Mouse (Mus musculus): Measurements from ENCODE around the gene Gm37240. TPM values are rescaled to one million over a fixed set of nuclear protein-coding genes. Genes with fewer than 3 reads are reported as not detected.

Gm37240 gene
- total RNA-seq, 2 experiments from 2014 or later: 1.4 to 2.4 TPM

DNA sequence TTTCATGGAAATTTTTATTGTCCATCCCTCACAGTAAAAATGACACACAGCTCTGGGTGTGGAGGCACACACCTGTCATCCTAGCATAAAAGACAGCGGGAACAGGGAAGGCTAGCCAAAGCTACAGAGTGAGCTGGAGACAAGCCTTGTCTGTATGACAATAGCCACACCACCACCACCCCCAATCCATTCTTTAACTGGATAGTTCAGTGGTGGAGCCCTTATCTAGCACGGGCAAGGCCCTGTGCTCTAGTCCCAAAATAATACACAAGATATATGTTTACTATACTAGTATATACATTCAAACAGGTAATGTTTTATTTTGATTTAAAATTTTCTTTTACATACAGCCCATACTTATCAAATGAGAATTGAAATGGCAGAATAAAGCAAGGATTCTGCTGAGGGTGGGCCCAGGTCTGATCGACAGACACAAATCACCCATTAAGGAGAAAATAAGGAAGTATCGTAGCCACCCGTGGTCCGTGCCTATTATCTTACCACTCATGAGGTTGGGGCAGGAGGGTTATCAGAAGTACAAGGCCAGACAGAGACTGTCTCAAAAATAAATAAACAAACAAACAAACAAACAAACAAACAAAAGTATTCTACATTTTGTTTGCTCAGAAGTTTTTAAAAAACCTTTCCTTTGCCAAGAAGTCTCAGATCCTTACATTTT, 1421.4 kb downstream of the Gm37240 start:
- no peak for TF ChIP-seq CTCF (conservative IDR thresholded peaks at IDR 0.05)
- H3K4me3 ChIP-seq: no peak overlapping the region
- no peak for DNase-seq (ENCODE audit: low spot score in 2 of 2)
- H3K27ac ChIP-seq: no peak overlapping the region

DNA sequence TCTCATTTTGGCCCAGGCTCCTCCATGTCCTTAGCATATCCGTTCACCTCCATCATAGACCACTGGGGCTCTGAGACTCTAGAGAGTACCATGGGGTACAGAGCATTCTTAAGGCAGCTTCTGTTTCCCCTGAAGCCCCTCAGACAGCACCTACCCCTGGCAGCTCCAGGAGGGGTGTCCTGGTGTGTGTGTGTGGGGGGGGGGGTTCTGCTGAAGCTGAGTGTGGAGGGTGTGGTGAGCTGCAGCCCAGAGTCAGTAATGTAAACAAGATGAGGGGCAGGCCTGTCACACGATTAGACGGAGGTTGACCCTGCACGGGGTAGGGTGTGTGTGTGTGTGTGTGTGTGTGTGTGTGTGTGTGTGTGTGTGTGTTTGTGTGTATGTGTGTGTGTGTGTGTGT, 1425.6 kb downstream of the Gm37240 start:
- no peak for TF ChIP-seq CTCF (conservative IDR thresholded peaks at IDR 0.05)
- DNase-seq (ENCODE audit: low spot score in 2 of 2): no peak
- H3K27ac ChIP-seq: no peak overlapping the region
- no peak overlapping the region for H3K4me3 ChIP-seq

DNA sequence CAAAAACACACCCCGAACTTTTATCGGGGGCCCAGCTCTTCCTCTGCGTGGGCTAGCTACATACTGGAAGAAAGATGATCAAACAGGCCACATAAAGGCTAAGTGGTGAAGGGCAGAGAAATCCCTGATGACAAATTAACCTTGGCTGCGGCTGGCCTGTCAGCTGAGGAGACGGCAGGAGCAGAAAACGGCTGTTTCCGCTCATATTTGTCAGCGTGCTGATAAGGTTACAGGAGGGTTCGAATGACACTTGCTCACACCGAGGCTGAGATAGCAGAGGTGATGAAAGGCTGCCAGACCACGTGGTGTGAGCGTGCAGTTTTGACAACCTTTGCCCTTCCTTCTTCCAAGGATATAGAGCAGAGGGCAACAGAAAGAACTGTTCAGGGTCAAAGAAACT, 1426.4 kb downstream of the Gm37240 start:
- H3K27ac ChIP-seq: no peak overlapping the region
- no peak overlapping the region for H3K4me3 ChIP-seq
- no peak for DNase-seq (ENCODE audit: low spot score in 2 of 2)
- TF ChIP-seq CTCF (conservative IDR thresholded peaks at IDR 0.05): no peak

DNA sequence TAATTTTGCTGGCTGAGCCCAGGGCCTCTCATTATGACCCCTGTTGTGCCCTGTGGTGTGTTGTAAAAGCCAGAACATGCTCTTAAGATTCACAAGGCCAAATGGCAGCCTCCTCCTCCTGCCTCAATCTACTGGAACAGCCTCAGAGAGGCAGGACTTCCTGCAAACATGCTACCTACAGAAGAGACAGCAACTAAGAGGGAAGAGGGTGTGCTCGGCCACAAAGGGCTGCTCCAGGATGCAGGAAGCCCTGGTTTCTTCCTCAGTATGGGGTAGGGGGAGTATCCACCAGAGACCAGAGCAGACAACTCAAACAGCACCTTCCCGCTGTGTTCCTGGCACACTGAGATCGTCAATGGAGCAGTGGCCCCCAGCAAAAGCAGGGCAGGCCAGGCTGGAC, 1426.8 kb downstream of the Gm37240 start:
- TF ChIP-seq CTCF (conservative IDR thresholded peaks at IDR 0.05): no peak
- DNase-seq (ENCODE audit: low spot score in 2 of 2): no peak
- Histone ChIP-seq H3K27ac (no peak overlapping the region), H3K4me3 (no peak overlapping the region)

DNA sequence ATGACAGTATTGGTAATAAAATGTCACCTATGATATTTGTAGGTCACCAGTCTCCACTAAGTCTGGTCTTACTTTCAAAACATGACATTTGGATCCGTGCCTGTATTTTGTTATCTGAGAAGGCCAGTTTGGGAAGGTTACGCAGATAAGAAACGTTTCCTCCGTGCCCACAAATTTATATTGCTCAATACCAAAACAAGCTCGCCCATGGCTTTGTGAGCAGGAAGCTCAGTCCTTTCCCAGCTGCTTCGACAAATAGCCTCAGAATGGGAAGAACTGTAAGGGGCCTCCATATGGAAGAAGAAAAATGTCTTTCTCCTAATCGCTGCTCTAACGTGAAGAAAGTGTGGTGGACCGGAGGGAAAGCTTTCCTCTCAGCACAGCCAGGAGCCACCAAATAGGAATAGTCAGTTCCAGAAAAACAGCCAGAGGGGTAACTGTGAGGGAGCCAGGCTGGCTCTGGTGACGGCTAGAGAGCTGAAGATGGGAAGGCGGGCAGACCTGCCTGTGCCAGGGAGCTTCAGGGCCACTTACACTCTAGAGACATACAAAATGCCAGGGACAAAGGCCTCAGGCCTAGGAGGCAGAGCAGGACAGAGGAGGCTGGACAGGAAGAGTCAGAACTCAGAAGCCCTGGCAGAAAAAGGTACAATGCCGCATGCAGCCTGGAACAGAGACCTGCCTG, 1431.4 kb downstream of the Gm37240 start:
- no peak for TF ChIP-seq CTCF (conservative IDR thresholded peaks at IDR 0.05)

DNA sequence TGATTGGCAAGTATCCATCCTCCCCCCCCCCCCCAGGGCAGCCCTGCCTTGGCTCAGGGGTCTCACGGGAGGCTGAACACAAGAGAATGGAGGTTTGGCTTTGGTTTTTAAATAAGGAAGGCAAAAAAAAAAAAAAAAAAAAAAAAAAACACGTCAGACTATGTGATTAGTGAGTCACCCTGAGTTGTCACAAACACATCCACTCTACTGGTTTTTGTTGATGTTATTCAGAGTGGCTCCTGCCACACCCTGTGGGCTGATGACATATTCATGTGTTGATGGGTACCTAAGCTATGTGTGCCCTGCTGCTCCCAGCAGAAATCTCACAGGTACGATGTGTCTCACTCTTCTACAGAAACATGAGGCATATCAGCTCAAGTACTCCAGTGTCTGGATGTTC, 1436.7 kb downstream of the Gm37240 start:
- H3K27ac ChIP-seq: no peak overlapping the region
- no peak for DNase-seq (ENCODE audit: low spot score in 2 of 2)
- no peak overlapping the region for H3K4me3 ChIP-seq
- TF ChIP-seq CTCF (conservative IDR thresholded peaks at IDR 0.05): no peak

More for the DNA sequence above, 1431.4 kb downstream of the Gm37240 start:
- DNase-seq (ENCODE audit: low spot score in 2 of 2): no peak
- Histone ChIP-seq H3K27ac (no peak overlapping the region), H3K4me3 (no peak overlapping the region)

DNA sequence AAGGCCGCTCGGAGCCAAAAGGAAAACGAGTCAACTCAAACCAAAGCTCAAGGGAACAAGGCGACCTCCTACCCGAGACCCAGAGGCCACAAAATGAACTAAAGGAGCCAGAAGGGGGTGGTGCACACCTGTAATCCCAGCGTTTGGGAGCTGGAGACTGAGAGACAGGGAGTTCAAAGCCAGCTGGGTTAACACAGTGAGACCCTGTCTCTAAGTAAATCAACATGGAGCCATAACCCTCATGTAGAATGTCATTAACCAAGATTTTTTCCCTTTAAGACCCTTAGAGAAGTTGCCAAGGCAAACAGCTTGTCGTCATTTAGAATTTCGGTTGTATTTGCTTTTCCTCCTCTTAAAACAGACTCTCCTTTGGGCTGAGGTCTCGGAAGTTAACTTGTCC, 1438.3 kb downstream of the Gm37240 start:
- DNase-seq (ENCODE audit: low spot score in 2 of 2): no peak
- H3K4me3 ChIP-seq: no peak overlapping the region
- H3K27ac ChIP-seq: no peak overlapping the region
- TF ChIP-seq CTCF (conservative IDR thresholded peaks at IDR 0.05): no peak

DNA sequence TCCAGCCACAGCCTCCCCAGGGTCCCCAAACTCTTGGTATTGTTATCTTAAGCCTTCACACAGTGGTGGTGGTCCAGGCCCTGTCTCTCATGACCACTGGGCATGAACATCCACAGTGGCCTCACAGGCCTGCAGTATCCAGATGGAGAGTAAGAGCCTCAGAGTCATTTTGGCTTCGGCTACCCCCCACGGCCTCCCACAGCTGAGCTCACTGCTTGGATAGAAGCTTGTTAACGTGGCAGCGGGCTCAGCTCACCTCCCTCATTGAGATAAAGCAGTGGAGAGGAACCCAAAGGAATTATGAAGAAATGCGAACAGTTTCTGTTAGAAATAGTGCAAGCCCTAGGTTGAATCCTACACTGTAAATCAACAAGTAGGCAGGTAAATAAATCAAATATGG, 1439.5 kb downstream of the Gm37240 start:
- no peak for TF ChIP-seq CTCF (conservative IDR thresholded peaks at IDR 0.05)
- no peak for DNase-seq (ENCODE audit: low spot score in 2 of 2)
- H3K4me3 ChIP-seq: no peak overlapping the region
- H3K27ac ChIP-seq: no peak overlapping the region

Small RNA genes lying within 50 kb of the gene (microRNA-seq; reads per million reads assigned to microRNA genes)
- 0 reads per million in 2 experiments for gene Mir466k

Other genes starting within 250 kb of the Gm37240 start
- 10 to 100 TPM; 13.5 to 15.0 TPM for gene Fam160a1, start 70.2 kb downstream of the Gm37240 start, total RNA-seq (2021)
- gene Glt28d2, start within 50 bp of the Gm37240 start, total RNA-seq (2021): under 1 TPM; 0.13 to 0.22 TPM
- gene Sh3d19, start 83.6 kb upstream of the Gm37240 start, total RNA-seq (2021): 10 to 100 TPM; 19.1 to 27.2 TPM
- gene Prss48, start 115.0 kb upstream of the Gm37240 start, total RNA-seq (2021): not detected